Mouse (Mus musculus): ENCODE data around the gene Gramd1b.

Gene Gramd1b

DNA sequence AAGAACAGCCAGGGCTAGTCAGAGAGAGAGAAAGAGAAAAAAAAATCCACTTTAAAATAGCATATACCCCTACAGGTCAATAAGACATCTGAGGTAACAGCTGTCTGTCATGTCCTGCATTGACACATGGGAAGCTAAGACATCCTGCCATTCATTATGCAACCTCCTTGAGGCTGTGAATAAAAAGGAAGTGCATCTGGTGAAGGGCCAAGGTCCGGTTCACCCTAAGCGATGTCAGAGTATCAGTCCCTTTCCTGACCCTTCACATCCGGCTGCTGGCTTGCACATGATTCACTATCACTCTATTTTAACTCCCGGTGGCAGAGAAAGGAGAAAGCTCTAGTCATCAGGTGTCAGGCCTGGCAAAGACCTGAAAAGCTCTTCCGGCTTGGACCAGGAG is 73.7 kb downstream of the Gramd1b start:
- DNase-seq: no peak

DNA sequence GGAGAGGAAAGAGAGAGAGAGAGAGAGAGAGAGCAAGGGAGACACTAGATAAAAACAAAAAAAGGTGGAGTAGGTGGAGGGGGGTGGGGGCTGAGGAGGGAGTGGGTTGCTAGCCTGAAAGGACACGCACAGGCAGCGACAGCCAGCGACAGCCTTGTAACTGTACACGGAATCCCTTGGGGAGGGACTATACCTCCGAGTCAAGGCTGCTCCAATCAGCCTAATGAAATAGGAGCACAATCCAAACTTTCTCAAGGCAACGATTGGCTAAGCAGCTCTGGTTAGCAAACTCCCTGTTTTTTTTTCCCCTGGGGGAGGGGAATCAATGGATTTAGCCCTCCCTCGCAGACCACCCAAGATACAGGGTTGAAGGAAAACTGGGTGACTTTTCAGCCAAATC is 75.0 kb downstream of the Gramd1b start:
- no peak for DNase-seq

DNA sequence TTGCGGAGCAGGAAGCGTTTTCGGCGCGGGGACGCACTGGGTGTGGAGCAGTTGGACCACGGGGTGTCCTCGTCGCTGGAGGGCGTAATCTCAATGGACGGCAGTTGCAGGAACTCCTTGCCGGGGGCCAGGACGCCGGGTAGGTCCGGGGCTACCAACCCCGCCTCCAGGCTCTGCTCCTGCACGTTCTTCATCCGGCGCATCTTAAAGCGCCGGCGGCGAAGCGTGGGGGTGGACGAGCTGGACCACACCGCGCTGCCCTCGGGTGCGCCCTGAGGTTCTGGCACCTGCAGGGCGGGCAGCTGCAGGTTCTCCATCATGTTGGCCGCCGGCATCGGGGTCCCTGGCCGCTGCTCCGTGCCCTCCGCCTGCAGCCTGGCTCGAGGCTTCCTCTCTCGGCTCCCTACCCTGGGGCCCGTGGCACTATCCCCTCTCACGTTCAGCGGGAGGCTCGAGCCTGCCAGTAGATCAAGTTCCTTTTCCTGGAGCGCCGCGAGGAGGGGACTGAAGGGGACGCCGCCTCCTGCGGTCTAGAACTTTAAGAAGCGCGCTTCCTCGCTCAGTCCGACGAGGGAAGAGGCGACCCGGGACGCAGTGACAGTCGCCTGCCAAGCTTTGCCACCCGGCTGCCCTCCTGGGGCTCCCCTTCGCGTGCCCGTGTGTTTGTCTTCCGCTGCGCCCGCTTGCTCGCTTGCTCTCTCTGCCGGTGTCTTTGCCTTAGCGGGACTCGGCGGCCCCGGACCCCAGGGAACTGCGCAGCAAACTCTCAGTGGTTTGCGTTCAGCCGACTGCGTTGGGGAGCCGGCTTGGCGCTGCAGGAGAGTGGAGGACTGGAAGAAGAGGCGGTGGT is 75.6 kb downstream of the Gramd1b start:
- peak; percentile 86 for DNase-seq

DNA sequence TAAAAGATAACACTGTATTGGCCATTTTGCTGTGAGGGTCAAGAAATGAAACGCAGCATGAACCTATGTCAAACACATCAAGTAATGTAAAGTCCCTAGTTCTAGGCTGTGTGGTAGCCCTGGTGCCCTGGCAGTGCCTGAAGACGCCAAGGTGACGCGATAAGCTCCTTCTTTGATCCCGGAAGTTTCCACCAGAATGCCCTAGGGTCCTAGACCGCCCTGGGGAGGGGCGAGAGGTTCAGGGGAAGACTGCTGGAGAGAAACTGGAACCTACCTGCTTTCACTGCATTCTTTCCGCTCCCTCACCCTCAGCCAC is 76.2 kb downstream of the Gramd1b start:
- no peak for DNase-seq

DNA sequence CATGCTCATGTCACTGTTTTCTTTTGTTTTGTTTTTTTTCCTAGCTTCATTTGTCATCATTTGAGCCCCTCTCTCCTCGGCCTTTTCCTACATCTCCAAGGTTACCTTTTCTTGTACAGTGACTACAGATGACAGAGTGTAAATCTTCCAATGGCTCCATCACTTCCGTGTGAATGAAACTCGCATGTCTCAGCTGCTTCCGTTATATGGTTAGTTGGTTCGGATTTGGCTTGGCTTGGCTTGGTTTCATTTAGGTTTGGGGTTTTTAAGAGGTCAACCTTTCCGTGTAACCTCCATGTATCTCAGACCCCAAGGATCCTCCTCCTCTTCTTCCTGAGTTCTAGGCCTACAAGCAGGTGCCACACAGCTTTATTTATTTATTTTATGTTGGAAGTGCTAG is 77.3 kb downstream of the Gramd1b start:
- no peak for DNase-seq

DNA sequence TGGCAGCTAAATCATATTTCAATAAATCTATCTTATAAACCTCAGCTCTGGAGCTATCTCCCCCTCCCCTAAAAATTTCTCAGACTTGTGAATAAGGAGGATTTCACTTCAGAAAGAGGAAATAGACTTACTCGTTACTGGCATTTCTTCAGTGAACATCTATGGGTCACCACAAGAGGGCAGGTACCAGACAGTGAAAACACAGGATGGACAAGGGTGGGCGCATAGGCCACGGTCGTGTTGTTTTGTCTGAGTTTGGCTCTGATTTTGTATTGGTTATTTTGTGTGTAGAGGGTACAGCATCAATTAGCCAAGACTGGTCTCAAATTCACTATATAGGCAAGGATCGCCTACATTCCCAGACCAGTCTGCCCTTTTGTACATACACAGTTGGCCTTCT is 79.0 kb downstream of the Gramd1b start:
- no peak for DNase-seq

DNA sequence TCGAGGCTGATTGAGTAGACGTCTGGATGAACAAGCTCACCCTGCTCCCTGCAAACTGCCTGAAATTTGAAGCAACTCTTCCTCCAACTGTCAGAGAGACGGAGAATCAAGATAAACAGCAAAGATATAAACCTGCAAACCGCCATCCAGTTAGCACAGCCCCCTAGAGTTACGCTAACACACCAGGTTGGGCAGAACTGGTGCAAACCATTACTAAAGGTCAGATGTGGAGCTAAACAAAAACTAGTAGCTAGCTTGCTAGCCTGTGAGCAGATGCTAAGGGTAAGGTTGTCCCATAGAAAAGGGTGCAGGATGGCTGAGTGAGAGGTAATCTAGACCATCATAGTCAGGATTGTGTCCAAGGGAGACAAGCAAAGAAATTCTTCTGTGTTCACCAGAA is 80.4 kb downstream of the Gramd1b start:
- no peak for DNase-seq

DNA sequence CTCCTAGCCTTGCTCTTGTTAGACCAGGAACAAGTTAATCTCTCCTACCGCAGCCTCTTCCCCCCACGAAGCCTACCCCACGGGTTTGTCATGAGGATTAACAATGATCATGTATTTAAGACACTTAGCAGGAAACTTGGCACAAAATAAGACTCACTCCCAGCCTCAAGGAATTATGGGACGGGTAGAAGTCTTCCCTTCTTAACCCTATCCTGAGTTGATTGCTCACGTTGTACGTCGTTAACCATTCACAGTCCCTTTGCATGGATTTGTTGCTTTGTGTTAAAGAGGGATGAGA is 80.8 kb downstream of the Gramd1b start:
- no peak for DNase-seq

DNA sequence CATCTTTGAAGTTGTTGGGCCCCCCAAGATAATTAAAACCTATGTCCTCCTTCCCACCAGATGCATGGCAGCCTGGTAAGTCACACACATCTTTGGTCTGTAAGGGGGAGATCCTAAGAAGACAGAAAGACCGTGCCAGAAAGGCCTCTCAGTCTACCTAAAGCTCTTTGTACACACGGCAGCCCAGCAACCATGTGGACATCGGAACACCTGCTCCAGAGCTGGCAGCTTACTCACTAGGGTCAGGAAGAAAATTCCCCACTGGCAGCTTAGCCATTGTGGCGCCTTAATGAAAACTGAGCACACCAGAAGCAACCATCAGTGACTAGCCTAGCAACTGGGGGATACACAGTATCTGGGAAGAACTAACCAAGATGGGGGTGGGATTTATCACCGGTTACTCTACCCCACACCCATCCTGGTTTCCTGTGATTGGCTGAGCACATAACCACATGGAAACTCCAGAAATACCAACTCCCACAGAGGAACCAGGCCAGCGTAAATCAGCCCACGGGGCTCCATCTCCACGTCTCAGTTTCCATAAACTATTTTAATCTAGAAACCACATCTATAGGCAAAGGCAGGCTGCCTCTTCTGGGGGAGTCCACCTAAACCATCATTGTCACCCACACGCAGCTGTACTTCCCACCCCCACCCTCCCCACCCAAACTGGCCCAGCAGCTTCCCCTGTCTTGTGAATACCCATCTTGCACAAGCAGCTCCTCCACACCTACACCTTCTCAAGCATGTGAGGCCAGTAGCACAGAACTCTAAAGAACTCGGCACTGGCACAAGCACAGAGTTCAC is 81.4 kb downstream of the Gramd1b start:
- DNase-seq: peak; percentile 26

DNA sequence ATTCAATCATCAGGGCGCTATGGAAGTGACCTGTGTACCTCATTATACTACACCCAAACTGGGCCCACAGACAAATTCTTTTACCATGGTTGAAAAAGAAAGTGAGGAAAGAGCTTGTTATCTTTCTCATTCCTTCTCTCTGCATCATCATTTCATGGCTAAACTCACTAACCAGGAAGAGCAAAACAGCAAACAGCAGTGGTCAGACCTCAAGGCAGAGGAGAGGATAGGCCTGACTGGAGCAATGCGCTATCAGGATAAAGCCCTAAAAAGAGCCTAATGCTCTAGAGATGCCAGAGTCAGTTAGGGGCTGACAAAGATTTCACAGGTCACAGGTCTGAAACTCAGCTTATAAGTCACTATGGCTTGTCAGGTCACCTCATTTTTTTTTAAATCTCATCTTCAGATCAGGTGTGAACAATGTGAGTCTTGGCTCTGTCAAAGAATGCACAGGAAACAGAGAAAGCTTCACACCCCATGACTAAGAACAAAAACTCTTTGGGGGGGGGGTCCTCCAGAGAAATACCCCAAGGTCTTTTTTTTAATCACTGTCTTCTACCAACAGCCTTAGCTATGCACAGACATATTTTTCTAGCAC is 82.4 kb downstream of the Gramd1b start:
- no peak for DNase-seq

DNA sequence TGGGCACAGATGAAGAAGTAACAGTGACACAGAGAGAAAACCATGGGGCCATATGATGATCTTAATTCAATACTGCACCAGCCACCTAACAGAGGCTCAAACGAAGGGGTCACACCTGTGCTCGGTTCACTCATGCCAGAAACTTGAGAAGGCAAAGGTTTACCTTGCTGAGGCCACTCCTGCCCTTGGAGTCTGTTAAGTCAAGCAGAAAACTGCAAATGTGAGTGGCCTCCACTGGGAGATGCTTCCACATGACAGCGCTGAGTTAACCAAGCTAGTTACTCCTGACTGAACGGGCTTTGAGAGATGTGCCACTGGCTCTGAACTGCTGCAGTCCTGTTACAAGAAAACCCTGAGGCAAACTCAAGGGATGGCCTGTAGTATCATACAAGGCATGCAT is 83.9 kb downstream of the Gramd1b start:
- no peak for DNase-seq

DNA sequence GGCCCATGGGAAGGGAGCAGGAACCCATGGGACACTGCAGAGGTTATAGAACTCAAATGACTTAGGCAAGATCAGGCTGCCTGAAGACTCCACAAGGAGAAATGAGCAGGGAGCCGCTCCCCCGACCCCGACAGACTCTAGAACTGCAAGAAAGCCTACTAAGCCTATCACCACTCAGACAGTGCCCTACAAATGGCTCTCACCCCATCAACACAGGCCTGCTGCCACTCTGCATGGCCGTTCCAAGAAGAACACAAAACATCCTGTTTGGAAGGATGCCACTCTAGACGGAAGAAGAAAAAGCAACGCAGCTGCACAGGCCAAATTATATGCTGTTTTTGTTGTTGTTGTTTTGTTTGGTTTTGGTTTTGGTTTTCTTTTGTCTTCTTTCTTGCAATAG is 86.2 kb downstream of the Gramd1b start:
- DNase-seq: no peak

DNA sequence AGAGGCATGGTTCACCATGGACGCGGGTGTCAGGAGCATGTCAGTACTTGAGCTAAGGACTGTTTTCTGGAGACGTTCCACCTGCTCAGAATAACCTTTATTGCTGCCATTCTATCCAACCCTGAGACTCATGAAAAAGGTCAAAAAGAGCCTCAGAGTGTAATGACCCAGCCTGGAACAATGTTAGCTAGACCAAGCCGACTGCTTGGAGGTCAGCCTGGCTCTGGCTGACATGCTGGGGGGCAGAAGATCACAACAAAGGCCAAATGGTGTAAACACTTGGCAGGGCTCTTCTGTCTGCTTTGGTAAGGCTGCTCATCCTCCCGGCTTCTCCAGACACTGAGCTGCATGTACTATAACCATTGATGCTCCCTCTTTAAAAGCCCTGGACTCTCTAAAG is 88.4 kb downstream of the Gramd1b start:
- no peak for DNase-seq

DNA sequence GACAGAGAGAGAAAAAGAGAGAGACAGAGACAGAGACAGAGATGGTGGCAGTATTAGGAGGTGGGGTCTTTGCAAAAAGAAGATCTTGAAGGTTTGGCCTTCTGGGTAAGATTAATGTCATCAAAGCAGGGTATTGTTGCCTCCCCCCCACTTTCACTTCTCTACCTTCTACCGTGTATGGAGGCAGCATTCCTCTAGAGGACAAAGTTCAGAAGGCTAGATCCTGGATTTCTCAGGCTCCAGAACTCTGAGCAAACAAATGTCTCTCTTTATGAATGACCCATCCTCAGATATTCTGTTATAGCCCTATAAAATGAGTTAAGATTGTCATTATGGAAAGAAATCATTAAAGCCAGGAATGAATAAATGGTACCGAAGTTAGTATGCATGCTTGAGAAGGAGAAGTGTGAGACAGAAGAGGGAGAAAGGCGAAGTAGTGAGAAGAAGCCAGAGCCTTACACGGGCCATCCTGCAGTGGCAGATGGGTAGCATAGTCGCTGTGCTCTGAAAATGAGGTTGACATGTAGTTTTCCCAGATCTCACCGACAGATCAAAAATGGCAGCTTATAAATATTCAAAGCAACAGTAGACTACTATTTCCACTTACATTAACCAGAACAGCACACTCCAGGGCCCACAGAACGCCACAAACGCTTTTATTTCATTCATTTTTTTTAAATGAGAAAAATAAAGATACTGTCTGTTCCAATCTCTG is 91.1 kb downstream of the Gramd1b start:
- no peak for DNase-seq

DNA sequence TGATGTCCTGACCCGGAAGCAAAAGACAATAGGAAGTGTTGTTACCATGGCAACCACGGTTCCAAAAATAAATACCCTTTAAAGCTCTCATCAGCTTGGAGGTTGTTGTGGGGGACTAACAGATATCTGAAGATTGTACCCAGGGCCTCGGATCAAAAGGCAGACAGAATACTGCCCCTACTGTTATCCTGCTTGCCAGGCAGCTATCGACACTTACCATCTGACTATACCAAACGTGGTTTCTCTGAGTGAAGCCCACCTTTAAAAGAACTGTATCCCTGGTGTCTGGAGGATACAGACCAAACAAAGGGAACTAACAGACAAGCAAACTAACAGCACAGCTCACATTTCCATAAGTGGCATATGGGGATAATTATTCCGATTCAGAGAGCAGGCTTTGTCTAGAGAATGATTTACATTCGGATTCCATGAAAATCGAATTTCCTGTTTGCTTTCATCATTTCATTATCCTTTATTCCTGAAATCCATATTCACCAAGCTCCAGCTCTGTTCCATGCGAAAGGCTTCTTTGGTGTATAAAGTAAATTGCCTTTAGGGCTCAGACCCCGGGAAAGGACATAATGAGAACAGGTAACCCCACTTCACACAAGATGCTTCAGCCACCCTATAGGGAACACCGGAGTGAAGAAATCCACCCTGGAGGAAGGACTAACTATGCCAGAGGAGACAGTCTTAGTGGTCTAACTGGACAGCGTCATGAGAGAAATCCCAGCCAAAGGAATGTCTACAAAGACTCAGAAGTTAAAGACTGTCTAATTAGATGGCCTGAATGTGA is 92.3 kb downstream of the Gramd1b start:
- no peak for DNase-seq

DNA sequence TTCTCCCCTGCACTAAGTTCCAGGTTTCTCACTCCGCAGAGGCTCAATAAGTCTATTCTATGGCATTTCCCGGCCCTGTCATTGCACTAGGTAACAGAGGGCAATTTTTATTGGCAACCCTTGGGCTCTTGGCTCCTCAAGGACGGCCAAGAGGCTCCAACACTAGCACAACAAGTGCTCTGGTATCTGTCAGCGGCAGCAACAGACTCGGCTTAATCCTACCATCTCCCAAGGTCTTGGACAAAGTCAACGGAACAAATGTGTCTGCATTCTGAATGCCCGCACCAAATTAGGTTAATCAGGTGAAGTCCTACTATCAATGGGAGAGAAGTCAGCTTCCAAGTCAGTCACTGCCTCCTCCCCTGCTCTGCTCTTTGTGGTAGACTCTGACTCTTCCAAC is 93.3 kb downstream of the Gramd1b start:
- DNase-seq: no peak

DNA sequence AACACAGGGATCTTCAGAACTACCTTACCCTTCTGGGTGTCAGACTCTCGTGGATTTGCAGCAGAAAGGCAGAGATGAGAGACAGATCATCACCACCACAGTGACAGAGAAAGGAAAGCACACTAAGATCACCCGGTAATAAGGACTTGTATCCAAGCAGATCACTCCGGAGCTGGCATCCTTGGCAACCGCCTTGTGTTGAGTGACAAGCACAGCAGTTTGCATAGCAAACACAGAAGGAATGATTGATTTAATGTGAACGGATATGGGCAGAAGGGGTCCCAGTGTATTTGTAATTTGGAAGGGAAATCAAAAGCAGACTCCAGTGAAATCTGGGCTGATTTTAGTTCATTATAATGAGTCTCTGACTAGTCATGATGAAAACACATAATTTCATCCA is 97.9 kb downstream of the Gramd1b start:
- no peak for DNase-seq

DNA sequence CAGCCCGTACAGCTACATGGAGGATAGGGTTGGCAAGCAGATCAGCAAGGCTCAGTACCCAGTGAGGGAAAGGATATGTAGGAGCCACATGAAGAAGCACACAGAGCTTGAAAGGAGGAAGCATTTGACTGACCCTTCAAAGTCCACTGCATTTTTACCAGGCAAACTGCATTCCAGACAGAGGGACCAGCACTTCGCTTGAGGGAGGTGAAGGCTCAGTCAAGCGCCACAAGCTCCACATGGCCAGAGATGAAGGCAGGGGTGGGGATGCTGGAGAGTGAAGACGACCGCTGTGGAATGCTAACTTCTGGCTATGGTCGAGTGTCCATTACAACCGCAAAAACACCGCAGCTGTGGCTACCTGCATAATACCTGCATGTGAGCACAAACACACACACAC is 100.2 kb downstream of the Gramd1b start:
- no peak for DNase-seq

DNA sequence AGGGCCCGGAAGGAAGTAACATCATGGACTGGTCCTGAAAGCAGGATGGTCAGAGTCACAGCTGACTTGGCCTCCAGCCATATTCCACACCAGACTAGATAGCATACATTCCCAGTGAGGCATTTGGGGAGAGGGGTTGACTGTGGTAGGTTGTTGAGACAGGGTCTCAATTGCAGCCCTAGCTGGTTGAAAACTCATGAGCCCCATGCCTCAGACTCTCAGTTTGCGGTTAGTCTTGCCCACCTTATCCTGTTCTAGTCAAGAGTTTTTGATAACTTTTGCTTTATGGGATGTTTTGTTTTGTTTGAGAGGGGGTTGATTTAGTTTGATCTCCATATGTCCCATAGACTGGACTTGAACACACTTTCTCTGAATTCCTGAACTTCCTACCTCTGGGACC is 103.5 kb downstream of the Gramd1b start:
- DNase-seq: no peak

DNA sequence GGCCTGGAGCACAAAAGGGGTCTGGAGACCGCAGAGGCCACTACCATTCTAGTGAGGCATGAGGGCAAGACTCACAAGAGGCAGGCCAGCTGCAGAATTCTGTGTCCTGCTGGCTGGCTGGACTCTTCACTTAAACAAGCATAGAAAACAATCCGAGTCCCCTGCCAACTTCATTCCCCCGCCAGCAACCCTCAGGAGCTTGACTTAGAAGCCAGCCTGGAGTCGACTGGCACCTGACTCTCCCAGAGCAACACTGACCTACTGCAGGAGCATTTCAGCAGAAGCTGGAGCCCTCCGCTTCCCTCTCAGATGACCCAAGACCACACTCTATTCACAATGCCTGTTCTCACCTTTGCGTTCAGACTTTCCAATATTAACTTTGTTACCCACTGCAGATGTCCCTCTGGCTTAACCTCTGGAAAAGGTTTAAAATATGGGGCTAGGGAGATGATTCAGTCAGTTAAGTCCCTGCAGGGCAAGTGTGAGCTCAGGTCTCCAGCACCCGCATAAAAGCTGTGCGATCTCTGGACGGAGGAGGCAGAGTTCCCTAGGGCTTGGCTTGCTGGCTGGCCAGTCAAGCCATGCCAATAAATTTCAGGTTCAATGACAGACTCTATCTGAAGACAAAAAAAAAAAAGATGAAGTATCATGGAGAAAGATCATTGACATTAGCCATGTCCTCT is 104.8 kb downstream of the Gramd1b start:
- no peak for DNase-seq

DNA sequence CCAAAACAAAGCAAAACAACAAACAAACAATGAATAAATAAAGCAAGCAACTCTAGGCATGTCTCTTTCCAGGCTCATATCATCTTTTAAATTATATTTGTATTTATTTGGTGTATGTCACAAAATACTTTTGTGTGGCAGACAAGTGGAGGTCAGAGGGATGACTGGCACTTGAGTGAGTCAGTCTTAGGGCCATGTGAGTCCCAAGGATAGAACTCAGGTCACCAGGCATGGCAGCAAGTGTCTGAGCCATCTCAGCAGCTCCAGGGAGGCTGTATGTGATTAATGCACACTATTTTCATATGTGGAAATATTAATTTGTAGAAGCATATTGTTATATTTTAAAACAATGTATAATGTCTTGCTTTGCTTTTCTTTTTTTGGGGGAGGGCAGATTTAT is 106.3 kb downstream of the Gramd1b start:
- no peak for DNase-seq

DNA sequence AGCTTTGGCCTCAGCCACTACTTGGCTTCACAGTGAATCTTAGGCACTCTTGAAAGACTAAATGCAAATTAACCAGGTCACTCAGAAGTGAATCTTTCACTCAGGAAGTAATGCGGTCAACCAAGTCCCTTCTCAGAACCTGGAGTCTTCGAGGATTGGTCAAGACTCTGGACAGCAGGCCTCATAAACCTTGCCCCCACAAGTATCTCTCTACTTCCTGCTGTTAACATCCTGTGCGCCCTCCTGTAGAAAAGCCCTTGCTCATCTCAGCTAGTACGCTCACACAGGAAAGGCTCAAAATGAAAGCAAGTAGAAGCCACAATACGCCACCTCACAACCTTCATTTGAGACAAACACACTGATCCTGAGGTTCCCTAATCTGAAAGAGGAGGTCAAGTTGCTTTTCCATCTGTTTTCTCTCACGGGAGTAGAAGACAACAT is 107.7 kb downstream of the Gramd1b start:
- peak; percentile 48 for DNase-seq

Measured in thymus, postnatal 14 days (tissue).